31 mouse cellular contexts compared by ENCODE assay signal in the genomic region with DNA sequence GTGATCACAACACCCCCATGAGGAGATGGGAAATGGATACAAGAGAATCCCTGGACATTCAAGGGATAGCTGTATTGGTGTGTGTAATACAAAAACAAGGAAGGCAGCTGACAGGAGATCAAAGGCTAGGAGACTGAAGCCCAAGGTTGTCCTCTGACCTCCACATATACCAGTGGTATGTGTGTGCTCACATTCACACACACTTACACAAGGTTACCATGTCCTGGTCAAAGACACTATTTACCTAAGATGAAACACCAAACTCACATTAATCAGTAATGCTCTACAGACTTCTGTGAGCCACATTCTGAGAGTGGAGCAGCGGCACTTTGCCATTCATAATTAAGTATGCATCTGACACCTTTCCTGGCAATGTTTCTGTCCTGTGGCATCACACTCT. TPM values are rescaled to one million over a fixed set of nuclear protein-coding genes. Genes with fewer than 3 reads are reported as not detected.
"Had no signal": no experiment of that assay in that cellular context is flagged by ENCODE, and none has a peak within 500 bp of the region (broad histone marks: within the 10 kb centered on the region; RNA-seq: fewer than 3 reads in every experiment).

No protein-coding gene starts in this region.

- H3K27me3 ChIP-seq: hindbrain, embryonic 15.5 days had no signal

- ATAC-seq: hindbrain, postnatal 0 days; intestine, embryonic 16.5 days had no signal

- H3K9ac ChIP-seq: heart, embryonic 13.5 days; heart, embryonic 15.5 days; hindbrain, embryonic 13.5 days; hindbrain, embryonic 15.5 days; limb, embryonic 13.5 days; limb, embryonic 15.5 days; liver, embryonic 14.5 days had no signal

- H3K4me1 ChIP-seq: heart, embryonic 13.5 days; heart, embryonic 15.5 days; hindbrain, embryonic 13.5 days; hindbrain, embryonic 15.5 days had no signal

- DNase-seq: gastrocnemius, adult 2 months; gastrocnemius, postnatal 10 days; gastrocnemius, postnatal 25 days; heart, adult 11 months; heart, adult 2 months; heart, postnatal 14 days; heart, postnatal 36 days; kidney, adult 18-20 months; kidney, adult 8-10 months; kidney, postnatal 14 days; kidney, postnatal 36 days; layer of hippocampus, postnatal 36 days; lung, adult 18-20 months had no signal

- H3K36me3 ChIP-seq: heart, embryonic 13.5 days; heart, embryonic 15.5 days; hindbrain, embryonic 13.5 days; hindbrain, embryonic 15.5 days; limb, embryonic 13.5 days; limb, embryonic 15.5 days had no signal

- H3K27ac ChIP-seq: heart, adult 2 months; heart, embryonic 13.5 days; heart, embryonic 15.5 days; hindbrain, embryonic 13.5 days; hindbrain, embryonic 15.5 days; hindbrain, postnatal 0 days; kidney, postnatal 0 days; limb, embryonic 13.5 days; liver, embryonic 14.5 days had no signal

- H3K4me3 ChIP-seq: gastrocnemius, adult 2 months; heart, adult 2 months; heart, embryonic 13.5 days; heart, embryonic 15.5 days; hindbrain, embryonic 13.5 days; hindbrain, embryonic 15.5 days; limb, embryonic 13.5 days; limb, embryonic 15.5 days had no signal

- H3K9me3 ChIP-seq: heart, embryonic 13.5 days; heart, embryonic 15.5 days; hindbrain, embryonic 13.5 days; hindbrain, embryonic 15.5 days; limb, embryonic 13.5 days; limb, embryonic 15.5 days had no signal

- H3K4me2 ChIP-seq: heart, embryonic 11.5 days; heart, embryonic 13.5 days; heart, embryonic 15.5 days; hindbrain, embryonic 13.5 days; hindbrain, embryonic 15.5 days; limb, embryonic 13.5 days; limb, embryonic 15.5 days had no signal

RNA-seq across cellular contexts. Expression of a gene that starts 7.8 kb away (rescaled TPM):
- total RNA-seq: hematopoietic stem cell, adult 5-6 weeks had no signal

RNA-seq across cellular contexts. Expression of a gene that starts 21.0 kb away (rescaled TPM):
- total RNA-seq: gastrocnemius, adult 2 months; gastrocnemius, postnatal 10 days; gastrocnemius, postnatal 25 days; heart, adult 2 months; heart, postnatal 14 days; heart, postnatal 36 days; hematopoietic stem cell, adult 5-6 weeks; hindbrain, postnatal 0 days had no signal
- polyA plus RNA-seq: heart, embryonic 11.5 days; heart, embryonic 13.5 days; heart, embryonic 15.5 days; heart, postnatal 0 days; hindbrain, embryonic 11.5 days; hindbrain, embryonic 13.5 days; hindbrain, embryonic 15.5 days; hindbrain, postnatal 0 days; intestine, embryonic 14.5 days; intestine, embryonic 16.5 days; kidney, embryonic 14.5 days; kidney, postnatal 0 days; large intestine, adult 2 months; limb, embryonic 11.5 days; limb, embryonic 13.5 days; limb, embryonic 15.5 days; liver, embryonic 14.5 days had no signal
